Mouse (Mus musculus): ENCODE results near the gene Slc25a26.
"Not testable (repeated sequence)": the region's sequence is repeated elsewhere in the genome, so short reads cannot be mapped to it uniquely, and the experiment has no call there.

Slc25a26 gene

GRCm38 (mm10) chr6:94553085-94553484 is 53.0 kb downstream of the Slc25a26 start:
- no peak for DNase-seq

DNA sequence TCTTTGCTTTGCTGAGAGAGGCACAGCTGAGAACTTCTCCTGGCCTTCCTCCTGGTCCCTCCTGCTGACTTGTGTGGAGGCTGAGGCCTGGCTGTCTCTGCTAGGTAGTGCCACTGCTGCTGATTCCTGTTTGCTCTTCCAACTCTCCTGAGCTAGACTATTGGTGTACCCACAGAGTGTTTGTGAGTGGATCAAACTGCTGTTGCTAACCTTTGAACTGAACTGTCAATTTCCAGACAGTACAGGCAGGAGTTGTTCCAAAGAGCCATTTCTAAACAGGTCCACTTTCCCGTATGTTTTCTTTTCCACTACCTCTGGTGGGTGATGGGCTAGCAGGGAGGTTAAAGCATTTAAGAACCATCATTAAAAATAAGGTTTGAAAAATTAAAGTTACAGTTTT is 58.5 kb downstream of the Slc25a26 start:
- not testable (repeated sequence) for DNase-seq

- DNase-seq = no peak
These were observed 60.8 kb downstream of the Slc25a26 start for GRCm38 (mm10) chr6:94560896-94561295.

DNA sequence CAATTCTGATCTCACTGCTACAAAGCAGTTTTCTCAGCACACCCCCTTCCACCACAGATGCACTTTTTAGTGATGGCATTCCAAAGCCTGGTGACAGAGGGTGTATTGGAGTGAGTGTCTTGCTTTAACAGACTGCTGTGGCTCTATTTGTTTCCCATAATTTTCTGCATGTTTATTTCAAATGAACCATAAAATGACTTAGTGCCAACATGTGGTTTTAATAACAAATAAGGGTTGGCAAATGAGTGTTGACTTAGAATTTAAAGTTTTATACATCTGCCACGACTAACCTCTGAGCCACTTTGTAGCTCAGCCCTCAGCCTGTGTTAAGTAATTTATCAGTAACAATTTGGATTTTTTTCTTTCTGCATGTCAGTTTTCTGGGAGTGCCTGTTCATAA is 61.2 kb downstream of the Slc25a26 start:
- DNase-seq = no peak

DNA sequence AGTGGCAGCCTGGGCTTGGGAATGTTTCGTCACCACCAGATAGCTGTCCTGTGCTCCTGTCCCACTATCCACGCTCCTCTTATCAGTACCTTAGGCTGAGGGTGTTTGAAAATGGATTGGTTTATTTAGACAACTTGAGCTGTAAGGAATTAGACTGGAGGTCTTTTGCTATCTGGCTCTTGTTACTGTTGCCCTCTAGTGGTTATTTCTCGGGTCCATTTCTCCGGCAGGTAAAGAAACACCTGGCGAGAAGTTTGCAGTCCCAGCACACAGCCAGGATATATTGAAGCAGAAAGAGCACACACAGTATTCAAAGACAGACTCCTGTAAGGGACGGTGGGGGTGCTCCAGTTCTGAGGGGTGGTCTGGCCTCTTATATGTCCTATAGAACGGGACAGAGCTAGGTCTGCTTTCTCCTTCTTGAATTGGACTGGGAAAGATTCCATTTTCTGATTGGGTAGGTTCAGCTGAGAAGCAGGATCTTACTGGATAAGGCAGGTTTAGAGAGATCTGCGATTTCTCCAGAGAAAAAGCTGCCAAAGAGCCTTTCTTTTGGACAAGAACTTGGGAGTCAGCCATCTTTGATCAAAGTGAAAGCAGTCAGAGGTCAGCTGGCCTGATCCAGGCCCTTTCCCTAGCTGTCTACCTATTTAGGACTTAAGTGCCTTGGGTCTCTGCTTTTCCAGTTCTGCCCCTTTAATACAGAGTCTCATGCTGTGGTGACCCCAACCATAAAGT is 63.2 kb downstream of the Slc25a26 start:
- DNase-seq = no peak

- DNase-seq = no peak
These were observed 65.6 kb downstream of the Slc25a26 start for GRCm38 (mm10) chr6:94565766-94566165.

DNA sequence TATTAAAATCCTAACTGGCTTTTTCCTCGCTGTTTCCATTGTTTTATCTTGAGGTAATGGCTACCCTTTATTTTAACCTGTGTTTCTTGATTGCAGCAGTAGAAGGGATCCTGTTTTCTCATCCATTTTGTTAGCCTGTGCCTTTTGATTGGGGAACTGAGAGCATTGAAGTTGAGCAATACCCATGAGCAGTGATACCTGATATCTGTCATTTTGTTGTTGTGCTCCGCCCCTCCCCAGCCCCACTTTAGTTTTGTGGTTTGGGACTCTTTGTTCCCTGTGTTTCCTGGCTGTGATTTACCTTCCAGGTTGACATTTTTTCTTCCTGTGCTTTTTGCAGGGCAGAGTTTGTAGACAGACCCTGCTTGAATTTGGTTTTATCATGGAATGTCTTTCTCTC is 67.9 kb downstream of the Slc25a26 start:
- DNase-seq = no peak

- no peak for DNase-seq
These were observed 75.5 kb downstream of the Slc25a26 start for GRCm38 (mm10) chr6:94575526-94576166.

DNA sequence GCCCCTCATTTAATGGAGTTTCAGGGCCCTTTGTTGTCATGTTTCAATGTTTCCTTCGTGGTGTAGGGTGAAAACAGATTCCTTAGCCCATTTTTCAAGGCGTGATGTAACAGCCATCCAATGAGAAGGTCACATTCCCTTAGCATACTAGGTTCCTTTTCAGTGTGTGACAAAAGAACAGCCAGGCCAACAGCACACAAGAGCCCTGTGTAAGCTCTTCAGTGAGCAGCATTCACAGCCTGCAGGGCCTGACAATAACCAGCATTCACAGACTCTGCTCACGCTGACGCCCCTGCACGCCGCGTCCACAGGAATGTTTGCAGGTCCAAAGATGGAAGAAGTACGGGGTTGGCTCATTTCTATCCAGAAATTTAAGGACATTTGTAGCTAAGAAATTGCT is 77.9 kb downstream of the Slc25a26 start:
- no peak for DNase-seq

DNA sequence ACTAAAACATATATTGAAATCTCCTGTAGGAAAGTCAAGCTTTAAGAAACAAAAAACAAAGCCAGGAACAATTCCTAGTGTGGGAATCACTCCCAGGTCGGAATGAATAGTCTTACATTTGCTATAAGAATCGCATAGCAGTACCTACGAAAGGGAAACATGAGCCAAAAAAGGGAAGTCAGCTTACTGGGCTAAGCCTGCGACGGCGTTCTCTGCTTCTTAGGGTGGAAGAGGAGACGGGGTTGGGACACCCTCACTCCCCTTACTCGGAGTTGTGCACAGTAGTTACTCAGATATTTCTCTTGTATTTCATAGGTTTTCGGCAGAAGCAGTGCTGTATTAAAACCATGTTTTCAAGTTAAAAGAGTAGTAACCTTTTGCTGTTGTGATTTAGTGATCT is 81.9 kb downstream of the Slc25a26 start:
- no peak for DNase-seq

- DNase-seq = no peak
These were observed 84.1 kb downstream of the Slc25a26 start for GRCm38 (mm10) chr6:94584147-94584695.

GRCm38 (mm10) chr6:94584976-94585375 is 84.8 kb downstream of the Slc25a26 start:
- no peak for DNase-seq

- DNase-seq = no peak
These were observed 88.2 kb downstream of the Slc25a26 start for GRCm38 (mm10) chr6:94588365-94588764.

DNA sequence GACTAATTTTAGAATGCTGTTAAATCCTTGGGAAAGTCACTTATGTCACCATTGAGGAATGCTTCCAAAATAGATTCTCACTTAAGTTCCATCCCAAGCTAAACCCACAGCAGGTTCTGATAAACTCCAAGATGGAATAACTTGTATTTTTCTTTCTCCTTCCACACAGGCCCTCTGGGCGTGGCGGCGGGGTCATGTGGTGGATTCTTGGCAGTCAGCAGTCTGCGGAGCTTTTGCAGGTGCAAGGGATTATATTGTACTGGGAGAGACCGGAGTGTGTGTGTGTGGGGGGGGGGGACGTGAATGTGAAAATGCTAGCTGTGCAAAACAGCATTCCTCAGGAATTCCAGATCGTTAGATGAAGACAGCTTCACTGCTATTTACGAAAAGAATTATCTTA is 92.1 kb downstream of the Slc25a26 start:
- DNase-seq = peak; percentile 16

DNA sequence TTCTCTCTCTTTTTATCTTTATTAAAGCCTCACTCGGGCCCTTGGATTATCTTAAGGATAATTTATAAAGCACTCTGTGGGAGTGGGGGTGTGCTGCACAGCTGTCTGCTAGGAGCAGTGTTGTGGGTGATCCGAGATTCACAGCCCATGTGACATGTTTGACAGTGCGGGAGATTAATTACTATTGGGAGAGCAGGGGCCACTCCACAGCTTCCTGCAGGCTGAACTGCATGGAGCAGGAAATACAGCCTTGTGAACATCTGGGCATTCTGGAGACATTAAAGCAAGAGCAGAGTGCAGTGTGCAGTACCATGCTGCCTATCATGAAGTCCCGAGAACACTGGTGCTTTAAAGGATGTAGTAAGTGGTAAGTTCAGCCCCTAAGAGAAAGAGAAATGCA is 92.6 kb downstream of the Slc25a26 start:
- peak; percentile 1 for DNase-seq

DNA sequence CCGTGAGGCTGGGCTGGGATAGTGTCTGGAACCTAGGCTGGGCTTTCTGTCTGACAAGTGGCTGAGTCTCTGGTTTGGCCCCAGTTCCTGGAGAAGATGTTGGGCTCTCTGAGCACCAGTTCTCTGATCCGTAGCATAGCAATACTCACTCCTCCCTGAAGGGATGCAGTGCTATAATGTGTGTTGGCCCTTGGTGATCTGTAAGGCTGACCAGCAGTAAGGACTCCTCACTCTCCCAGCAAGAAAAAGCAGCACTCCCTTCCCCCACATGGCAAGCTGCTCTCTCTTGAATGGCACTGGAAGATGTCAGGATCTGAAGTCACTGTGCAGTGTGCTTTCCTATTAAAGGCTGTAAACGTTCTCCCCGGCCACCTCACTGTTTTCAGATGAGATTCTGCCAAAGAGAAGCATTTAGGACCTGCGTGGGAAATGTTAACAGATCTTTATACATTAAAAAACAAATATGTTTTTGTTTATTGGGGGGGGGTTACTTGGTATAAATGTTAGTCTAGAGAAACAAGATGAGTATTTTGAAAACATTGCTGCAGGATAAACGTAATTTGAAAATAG is 94.0 kb downstream of the Slc25a26 start:
- DNase-seq = peak; percentile 1

DNA sequence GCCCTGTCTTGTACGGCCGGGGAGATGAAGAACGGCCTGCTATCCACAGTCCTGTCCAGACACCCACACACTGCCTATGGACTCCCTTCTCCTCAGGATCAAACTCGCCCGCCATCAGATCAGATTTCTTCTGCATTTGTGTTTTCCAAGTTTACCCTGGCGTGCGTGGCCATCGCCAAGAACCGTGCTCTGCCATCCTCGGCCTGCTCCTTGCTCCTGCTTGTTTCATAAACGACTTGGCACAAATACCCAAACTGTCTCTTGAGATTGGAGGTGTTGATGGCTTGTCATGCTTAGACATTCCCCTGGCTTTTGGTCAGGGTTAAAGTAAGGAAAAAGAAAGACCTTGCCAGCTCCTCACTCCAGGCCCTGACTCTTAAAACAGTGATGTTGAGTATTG is 94.6 kb downstream of the Slc25a26 start:
- DNase-seq = peak; percentile 2

DNA sequence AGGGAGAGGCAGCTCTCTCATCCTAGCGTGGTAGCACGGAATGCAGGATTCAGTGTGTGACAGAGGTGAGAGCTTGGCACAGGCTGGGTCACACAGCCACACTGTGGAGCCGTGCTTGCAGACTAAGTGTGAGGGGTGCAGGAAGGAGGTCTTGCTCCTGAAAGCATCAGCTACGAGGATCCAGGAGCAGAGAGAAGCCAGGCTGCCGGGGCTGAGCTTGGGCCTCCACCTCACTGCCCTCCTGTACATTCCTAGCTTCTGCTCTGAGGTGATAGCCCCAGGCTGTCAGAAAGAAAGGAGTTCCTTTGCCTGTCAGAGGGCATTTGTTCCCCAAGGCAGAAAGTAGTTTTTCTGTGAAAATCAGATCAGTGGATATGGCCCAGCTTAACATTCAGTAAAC is 95.1 kb downstream of the Slc25a26 start:
- peak; percentile 2 for DNase-seq

DNA sequence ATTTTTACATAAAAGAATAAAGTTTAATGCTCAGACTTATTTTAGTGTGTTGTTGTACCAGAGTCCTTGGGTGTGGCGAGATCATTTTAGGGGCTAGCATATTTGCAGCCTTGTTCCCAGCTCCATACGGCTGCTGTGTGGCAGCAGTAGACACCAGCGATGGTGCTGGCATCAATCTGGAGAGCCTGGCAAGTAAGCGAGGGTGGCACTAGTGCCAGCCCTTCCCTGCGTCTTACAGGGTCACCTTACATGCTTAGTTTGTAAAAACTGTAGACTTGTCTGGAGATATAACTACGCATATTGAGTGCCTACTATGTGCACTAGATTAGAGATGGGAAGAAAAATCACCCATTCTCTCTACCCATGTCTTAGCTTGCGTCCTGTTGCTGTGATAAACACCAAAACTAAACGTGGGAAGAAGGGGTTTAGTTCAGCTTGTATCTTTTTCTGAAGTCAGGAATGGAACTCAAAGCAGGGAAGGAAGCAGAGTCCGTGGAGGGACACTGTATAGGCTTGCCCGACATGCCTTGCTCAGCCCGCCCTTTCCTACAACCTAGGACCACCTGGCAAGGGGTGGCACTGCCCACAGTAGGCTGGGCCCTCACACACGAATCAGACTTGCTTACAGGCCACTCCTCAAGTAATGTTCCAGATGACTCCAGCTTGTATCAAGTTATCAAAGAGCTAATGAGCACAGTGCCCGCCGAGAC is 96.1 kb downstream of the Slc25a26 start:
- DNase-seq = no peak

- no peak for DNase-seq
These were observed 96.8 kb downstream of the Slc25a26 start for GRCm38 (mm10) chr6:94596761-94597485.

DNA sequence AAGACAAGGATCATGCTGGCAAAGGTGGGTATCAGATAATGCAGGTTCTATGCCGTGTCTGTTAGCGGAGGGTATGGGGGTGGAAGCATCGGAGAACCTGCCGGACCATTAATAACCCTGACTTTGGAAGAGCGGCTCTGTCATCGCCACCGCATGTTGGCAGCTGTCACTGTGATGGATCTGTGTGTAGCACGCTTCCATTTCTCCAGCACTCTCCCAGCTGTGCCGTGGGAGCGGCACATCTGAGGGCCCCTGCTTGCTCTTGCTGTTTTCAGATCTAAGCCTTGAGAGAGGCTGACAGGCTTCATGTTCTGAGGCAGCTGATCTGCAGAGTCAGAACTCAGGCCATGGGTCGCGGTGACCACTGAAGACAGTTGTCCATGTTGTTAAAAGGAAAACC is 98.3 kb downstream of the Slc25a26 start:
- no peak for DNase-seq

- DNase-seq = no peak
These were observed 98.9 kb downstream of the Slc25a26 start for GRCm38 (mm10) chr6:94599016-94599415.

- DNase-seq = no peak
These were observed 101.0 kb downstream of the Slc25a26 start for GRCm38 (mm10) chr6:94601101-94601500.

Measured in right cerebral cortex, postnatal 4 days (tissue).